Mouse (Mus musculus): ENCODE data around the gene Palm3. TPM values are rescaled to one million over a fixed set of nuclear protein-coding genes. Genes with fewer than 3 reads are reported as not detected.
A peak's percentile ranks its signal among the peaks of the same experiment; 100 is the strongest.
"Not testable (repeated sequence)": the region's sequence is repeated elsewhere in the genome, so short reads cannot be mapped to it uniquely, and the experiment has no call there.

Gene Palm3
- total RNA-seq, 2 experiments from 2014 or later = 2.7 to 2.9 TPM

- peak in 1 of 2 experiments; percentile 51 for DNase-seq (ENCODE audit: extremely low spot score in 1 of 2, low spot score in 1 of 2)
Measured at GRCm38 (mm10) chr8:83997511-83998141, 23.6 kb upstream of the Palm3 start, which contains the start of gene Samd1. Gene Samd1, plus strand, starts transcription at chr8:83997672.

- DNase-seq (ENCODE audit: extremely low spot score in 1 of 2, low spot score in 1 of 2) = peak in 1 of 2 experiments; percentile 55
Measured at GRCm38 (mm10) chr8:83998231-83999056, 22.8 kb upstream of the Palm3 start.

- no peak for DNase-seq (ENCODE audit: extremely low spot score in 1 of 2, low spot score in 1 of 2)
Measured at GRCm38 (mm10) chr8:83999057-83999705, 22.1 kb upstream of the Palm3 start.

GRCm38 (mm10) chr8:83999825-84000224 is 21.4 kb upstream of the Palm3 start:
- no peak for DNase-seq (ENCODE audit: extremely low spot score in 1 of 2, low spot score in 1 of 2)

- DNase-seq (ENCODE audit: extremely low spot score in 1 of 2, low spot score in 1 of 2) = no peak
Measured at GRCm38 (mm10) chr8:84001281-84002000, 19.8 kb upstream of the Palm3 start, which contains the start of gene 1700067K01Rik. Gene 1700067K01Rik, plus strand, starts transcription at chr8:84001502.

- DNase-seq (ENCODE audit: extremely low spot score in 1 of 2, low spot score in 1 of 2) = no peak
Measured at GRCm38 (mm10) chr8:84002957-84003611, 18.2 kb upstream of the Palm3 start.

GRCm38 (mm10) chr8:84003612-84004246 is 17.5 kb upstream of the Palm3 start:
- DNase-seq (ENCODE audit: extremely low spot score in 1 of 2, low spot score in 1 of 2) = no peak

GRCm38 (mm10) chr8:84004533-84005201 is 16.6 kb upstream of the Palm3 start:
- DNase-seq (ENCODE audit: extremely low spot score in 1 of 2, low spot score in 1 of 2) = peak; percentile 83 to 90

- DNase-seq (ENCODE audit: extremely low spot score in 1 of 2, low spot score in 1 of 2) = not testable (repeated sequence)
Measured at GRCm38 (mm10) chr8:84005502-84005901, 15.8 kb upstream of the Palm3 start.

GRCm38 (mm10) chr8:84008362-84008761 is 12.9 kb upstream of the Palm3 start:
- no peak for DNase-seq (ENCODE audit: extremely low spot score in 1 of 2, low spot score in 1 of 2)

- peak; percentile 77 to 86 for DNase-seq (ENCODE audit: extremely low spot score in 1 of 2, low spot score in 1 of 2)
Measured at GRCm38 (mm10) chr8:84009876-84010275, 11.4 kb upstream of the Palm3 start.

GRCm38 (mm10) chr8:84010625-84011611 is 10.4 kb upstream of the Palm3 start:
- peak; percentile 55 to 70 for DNase-seq (ENCODE audit: extremely low spot score in 1 of 2, low spot score in 1 of 2)

GRCm38 (mm10) chr8:84011705-84012498 is 9.4 kb upstream of the Palm3 start, which contains the start of gene 2210011C24Rik:
Gene 2210011C24Rik, minus strand, starts transcription at chr8:84012171.
- no peak for DNase-seq (ENCODE audit: extremely low spot score in 1 of 2, low spot score in 1 of 2)

GRCm38 (mm10) chr8:84012499-84013165 is 8.6 kb upstream of the Palm3 start:
- no peak for DNase-seq (ENCODE audit: extremely low spot score in 1 of 2, low spot score in 1 of 2)

GRCm38 (mm10) chr8:84015833-84016232 is 5.4 kb upstream of the Palm3 start:
- no peak for DNase-seq (ENCODE audit: extremely low spot score in 1 of 2, low spot score in 1 of 2)

GRCm38 (mm10) chr8:84019738-84020137 is 1.5 kb upstream of the Palm3 start:
- no peak for DNase-seq (ENCODE audit: extremely low spot score in 1 of 2, low spot score in 1 of 2)

Data from layer of hippocampus, postnatal 25 days (tissue).